Mouse (Mus musculus) spleen, postnatal 36 days (tissue): ENCODE measurements around the gene Ugt1a1.

Source experiments
- DNase-seq, 2 experiments: peaks; one replicate each; pipeline ENCODE4 v3.0.0; 2022; ENCODE audit warnings: low spot score in 2 of 2, mixed read lengths in 1 of 2

The Ugt1a1 gene

DNA sequence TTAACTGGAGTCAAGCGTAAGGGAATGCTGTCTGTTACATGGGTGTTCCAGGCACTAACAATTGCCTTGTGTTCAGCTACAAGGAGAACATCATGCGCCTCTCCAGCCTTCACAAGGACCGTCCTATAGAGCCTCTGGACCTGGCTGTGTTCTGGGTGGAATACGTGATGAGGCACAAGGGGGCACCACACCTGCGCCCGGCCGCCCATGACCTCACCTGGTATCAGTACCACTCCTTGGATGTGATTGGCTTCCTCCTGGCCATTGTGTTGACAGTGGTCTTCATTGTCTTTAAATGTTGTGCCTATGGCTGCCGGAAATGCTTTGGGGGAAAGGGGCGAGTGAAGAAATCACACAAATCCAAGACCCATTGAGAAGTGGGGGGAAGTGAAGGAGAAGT lies 6.3 kb downstream of the Ugt1a1 start:
- DNase-seq = peak in 1 of 2 experiments; percentile 11

DNA sequence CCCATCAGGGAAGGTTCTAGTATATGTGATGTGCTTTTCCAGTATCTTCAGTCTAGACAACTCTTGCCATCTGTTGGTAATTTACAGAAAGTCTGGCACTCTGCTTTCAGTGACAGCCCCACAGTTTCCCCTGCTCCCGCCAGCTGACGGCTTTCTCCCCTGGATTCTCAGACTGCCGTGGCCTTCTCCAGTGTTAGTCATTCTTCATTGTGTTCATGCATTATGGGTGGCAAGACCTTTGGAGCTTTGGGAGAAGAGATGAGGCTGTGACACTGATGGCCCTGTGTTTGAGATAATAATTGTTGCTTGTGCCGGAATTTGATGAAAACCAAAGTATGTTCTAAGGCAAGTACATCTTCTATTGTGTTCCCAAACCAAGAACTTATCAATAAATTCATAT lies 6.8 kb downstream of the Ugt1a1 start:
- DNase-seq = peak in 1 of 2 experiments; percentile 6

DNA sequence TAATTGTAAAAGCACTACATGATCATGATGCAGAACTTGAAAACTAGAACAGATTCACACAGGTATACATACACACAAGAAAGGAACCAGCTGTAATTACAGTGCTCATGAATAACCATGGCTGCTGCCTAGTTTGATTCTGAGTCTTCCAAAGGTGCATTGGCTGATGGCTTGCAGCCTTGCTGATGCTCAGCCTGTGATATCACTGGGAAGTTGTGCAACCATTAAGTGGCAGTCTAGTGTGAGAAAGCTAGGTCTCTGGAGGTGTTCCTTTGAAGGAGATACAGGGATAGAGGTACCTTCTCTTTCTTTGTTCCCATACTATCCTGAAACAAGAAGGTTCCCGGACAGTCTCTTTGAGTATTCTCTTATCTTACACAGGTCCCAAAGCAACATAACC lies 7.3 kb downstream of the Ugt1a1 start:
- peak in 1 of 2 experiments; percentile 9 for DNase-seq

DNA sequence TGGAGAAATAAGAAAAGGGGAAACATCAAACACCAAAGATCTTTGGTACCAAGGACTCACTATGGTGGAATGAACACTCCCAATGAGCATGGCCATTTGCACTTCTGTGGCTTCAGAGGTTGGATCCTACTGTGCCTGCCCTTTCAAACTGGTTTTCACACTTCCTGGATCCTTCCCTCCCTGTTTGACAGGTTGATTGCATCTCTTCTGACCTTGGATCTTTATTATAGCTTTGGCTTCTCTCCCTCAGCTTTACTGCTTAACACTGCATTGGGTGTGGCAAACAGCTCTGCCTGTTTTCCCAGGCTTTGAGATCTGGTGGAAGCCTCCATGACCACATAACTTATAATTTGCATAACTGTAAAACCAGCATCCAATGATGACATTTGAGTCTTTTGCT lies 8.6 kb downstream of the Ugt1a1 start:
- peak; percentile 10 to 22 for DNase-seq

DNA sequence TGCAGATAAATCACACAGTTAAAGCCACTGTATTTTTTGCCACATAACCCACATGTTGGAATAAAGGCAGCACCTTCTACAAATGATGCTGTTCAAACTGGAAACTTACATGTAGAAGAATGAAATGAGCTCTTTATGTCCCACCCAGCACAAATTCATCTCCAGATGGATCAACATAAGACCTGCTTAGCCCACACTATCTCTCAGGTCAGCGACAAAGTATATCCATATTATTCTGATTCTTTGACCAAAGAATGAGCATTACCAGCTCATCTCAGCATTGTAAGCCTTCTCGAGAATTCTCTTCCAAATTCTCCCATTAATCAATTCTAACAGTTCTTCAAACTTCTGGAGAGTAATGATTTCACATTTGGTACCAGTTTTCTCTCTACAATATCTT lies 10.5 kb downstream of the Ugt1a1 start:
- DNase-seq = no peak

DNA sequence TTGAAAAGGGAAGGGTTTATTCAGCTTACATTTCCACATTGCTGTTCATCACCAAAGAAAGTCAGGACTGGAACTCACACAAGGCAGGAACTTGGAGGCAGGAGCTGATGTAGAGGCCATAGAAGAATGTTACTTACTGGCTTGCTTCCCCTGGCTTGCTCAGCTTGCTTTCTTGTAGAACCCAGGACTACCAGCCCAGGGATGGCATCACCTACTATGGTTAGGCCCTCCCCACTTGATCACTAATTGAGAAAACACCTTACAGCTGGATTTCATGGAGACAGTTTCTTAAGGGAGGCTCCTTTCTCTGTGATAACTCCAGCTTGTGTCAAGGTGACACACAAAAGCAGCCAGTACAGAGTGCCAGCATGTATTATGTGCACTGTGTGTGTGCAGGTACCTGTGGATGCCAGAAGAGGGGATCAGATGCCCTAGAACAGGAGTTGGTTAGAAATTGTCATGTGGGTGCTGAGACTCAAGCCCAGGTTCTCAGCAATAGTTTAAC lies 11.3 kb downstream of the Ugt1a1 start:
- peak; percentile 4 to 6 for DNase-seq

DNA sequence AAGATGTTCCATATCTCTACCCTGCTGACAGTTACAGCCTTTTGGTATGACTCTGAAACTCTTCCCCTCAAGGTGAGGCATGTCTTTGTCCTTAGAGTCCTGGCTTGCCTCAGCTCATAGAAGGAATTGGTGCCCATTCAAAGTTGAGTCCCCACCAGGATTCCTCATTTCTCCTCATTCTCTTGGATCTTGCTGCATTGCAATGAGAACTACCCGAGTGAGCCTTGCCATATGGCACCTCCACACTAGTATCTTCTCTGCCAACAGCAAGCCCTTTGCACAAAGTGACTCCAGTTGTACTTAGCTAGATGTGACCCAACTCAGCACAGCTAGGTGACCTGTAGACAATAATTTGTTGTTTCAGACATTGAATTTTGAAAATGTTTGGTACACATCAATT lies 11.8 kb downstream of the Ugt1a1 start:
- DNase-seq = peak; percentile 7 to 11

DNA sequence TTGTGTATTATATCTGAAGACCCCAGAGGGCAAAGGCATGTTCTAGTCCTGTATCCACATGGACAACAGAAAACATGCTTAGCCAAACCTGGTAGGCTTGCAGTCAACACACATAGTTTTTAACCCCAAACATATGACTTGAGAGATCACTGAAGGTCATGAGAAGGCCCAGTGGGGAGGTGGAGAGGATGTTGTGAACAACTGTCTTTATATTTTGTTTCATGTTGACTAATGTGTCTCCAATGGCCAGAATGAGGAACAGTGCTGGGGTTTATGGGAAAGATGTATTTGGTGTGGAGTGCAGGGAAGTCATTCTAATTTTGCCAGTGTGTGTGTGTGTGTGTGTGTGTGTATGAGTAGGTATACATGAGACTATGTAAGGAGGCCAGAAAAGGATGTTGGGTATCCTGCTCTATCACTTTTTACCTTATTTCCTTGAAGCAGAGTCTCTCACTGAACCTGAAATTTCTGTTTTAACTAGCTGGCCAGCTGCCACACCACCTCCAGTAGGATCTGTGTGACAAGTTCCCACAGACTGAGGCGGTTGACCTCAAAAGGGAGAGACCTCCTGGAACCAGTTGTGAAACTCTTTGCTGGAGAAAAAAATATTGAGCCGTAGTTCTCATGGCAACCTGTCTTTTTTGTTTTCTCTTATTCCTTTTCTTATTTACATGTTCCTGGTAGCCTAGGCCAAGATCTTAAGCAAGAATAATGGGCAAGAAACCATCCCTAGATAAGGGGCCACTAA lies 12.4 kb downstream of the Ugt1a1 start:
- DNase-seq = peak; percentile 28 to 47

DNA sequence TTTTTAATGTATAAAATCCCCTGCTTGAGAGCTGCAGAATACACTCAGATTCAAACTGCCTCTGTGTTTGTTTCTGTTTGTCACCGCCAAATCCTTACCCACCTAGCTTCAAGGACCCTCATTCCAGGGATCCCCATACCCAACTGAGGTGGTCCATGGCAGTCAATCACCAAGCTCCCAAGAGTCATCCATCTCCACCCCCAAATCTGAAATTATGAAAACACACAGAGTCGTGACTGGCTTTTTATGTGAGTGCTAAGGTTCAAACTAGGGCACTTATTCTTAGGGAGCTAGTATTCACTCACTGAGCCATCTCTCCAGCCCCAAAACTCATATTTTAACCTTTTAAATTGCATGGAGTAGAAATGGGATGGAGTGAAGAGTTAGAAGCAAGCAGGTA lies 13.5 kb downstream of the Ugt1a1 start:
- DNase-seq = peak; percentile 0 to 1

DNA sequence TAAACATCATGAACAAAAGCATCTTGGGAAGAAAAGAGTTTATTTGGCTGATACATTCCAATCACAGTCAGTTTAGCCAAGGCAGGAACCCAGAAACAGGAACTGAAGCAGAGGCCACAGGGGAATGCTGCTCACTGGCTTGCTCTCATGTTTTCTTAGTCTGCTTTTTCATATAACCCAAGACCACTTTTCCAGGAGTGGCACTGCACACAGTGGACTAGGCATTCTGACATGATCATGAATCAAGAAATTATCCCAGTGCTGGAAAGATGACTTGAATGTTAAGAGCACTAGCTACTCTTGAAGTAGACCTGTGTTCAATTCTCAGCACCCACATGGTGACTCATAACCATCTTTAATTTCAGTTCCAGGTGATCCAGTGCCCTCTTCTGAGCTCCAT lies 14.0 kb downstream of the Ugt1a1 start:
- DNase-seq = peak; percentile 1

DNA sequence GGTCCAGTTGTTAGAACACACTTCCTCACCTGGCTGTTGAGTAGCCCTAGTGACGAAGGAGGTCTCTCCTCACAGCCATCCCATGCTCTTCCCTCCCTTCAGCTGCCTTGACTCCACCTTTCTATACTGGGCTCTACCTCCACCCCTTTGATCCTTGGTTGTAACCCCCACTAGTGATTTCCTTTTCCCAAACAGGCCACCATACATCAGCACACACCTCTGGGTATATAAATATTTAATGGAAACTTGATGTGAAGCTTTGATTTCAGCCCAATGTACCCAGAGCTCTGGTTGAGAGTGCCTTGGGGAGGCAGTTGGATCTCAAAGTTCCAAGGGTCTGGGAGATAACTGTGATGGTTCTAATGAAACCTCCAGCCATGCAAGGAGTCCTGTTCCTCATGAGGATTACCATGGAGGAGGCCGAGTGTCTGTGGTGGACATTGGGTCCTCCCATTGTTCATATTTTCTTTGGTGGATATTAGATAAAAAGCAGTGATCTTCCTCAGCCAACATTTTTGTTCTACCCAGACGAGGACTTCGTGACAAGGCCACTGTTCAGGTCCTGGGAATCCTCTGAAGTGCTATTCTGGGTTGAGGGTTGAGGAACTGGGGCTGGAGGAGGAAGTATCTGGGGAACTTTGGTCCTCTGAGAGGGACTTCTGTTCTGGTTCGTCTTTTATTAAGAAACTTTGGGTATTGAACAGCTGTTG lies 15.1 kb downstream of the Ugt1a1 start, which contains the start of gene Mroh2a:
TSS of gene Mroh2a (plus strand) at position 317 of the 710 bp plus-strand sequence.
- DNase-seq = no peak

DNA sequence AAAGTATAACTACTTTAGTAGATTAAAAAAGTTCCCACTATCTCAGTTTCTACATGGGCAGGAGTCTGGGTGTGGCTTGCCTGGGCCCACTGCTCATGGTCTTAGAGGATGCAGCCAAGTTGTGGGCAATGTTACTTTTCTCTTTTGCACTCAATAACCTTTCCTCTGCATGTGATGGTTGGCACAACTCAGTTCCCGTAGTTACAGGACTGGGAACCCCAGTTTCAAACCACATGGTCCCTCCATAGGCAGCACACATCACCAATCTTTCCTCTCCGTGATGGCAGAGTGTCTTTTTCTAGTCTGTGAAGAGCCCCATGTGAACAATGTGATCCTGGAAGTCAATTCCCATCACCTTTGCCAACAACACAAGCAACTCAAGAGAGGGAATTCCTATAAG lies 15.7 kb downstream of the Ugt1a1 start:
- DNase-seq = no peak

DNA sequence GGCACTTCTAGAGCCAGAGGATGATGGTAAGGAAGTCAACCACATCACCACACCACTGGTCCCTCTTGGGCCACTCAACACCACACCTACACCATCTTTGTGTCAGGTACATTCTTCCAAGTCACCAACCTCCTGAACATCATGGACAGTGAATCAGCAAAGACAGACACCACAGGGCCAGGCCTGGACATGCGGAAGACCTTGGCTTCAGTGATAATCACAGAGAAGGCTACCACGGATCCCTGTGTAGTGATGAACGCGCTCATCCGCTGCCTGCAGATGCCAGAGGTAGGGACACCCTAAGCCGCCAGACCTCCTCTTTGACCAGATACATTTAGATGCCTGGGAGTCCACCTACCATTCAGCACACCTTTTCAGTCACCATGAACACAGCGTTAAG lies 16.4 kb downstream of the Ugt1a1 start:
- DNase-seq = no peak

DNA sequence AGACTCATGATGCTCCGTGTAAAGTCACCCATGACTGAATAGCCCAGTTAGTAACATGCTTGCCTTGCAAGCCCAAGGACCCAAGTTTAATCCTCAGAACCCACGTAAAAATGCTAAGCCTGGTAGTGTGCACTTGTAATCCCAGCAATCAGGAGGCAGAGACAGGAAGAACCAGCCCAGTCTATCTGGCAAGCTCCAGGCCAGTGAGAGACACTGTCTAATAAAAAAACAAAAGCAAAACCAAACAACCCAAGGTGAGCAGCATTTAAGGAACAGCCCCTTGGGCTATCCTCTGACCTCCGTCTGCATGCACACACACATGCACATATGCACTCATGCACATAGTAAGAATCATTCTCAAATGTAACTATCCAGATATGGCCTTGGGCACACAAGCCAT lies 17.8 kb downstream of the Ugt1a1 start:
- DNase-seq = no peak

DNA sequence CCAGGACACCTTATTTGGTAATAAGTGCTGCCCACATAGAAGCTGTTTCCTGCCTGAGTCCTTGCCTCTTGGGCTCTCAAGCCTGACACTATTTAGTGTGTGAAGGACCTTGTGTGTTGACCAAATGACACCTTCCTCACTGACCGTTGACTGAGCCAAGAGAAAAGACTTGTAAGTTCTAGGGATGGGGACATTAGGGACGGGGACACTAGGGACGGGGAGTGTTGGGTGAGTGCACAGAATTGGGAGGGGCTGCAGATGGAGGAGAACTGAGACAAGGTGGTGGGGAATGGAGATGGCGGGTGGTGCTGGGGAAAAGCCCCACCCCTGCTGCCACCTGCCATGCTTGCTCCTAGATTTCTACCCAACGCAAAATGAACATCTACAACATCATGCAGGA lies 18.2 kb downstream of the Ugt1a1 start:
- DNase-seq = no peak

DNA sequence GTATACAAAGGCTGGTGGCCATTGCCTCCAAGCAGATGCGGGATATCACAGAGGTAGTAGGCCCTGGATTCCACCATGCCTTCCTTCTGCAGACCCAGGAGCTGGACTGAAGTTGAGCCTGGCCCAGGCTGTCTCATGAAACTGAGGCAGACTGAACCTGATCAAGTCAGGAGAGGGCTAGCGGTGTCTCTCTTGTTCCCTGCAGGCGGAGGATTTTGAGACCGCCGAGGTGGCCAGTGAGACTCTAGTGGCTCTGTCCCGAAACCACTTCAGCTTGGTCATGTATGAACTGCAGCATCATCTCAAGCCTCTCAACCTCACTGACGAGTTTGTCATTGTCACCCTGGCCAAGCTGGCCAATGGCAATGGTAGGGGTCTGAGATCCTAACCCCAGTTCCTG lies 18.7 kb downstream of the Ugt1a1 start:
- no peak for DNase-seq

DNA sequence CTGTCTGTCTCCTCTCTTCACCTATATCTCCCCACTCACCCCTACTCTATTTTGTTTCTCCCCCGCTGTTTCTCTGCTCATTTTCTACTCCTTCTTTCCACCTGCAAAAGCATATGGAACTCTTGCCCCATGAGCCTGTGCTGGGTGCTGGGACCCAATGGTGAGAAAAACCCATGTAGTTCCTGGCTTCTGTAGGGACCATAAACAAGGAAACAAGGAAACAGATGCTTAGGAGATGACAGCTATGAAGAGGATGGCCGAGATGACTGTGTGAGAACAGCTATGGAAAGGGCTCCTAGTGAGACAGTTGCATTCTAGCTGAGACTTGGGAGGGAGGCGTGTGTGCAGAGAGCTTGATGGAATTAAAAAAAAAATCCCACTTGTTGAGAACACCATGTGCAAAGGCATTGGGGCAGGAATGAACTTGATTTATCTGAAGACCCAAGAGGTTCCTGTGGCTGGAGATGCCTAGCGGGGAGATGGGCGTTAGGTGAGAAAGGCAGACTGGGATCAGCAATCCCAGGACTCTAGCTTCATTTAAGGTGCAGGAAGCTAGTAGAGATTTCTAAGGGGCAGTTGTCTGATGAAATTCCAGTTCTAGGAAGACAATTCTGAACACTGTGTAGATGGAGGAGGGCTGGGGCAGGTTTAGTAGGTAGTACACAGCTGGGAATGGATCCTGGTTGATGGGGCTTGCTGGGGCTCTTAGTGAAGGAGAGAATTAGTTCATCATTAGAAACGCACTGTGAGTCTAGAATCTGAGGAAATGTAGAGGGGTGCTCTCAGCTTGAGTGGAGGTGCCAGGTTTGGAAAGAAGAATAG lies 19.4 kb downstream of the Ugt1a1 start:
- no peak for DNase-seq

DNA sequence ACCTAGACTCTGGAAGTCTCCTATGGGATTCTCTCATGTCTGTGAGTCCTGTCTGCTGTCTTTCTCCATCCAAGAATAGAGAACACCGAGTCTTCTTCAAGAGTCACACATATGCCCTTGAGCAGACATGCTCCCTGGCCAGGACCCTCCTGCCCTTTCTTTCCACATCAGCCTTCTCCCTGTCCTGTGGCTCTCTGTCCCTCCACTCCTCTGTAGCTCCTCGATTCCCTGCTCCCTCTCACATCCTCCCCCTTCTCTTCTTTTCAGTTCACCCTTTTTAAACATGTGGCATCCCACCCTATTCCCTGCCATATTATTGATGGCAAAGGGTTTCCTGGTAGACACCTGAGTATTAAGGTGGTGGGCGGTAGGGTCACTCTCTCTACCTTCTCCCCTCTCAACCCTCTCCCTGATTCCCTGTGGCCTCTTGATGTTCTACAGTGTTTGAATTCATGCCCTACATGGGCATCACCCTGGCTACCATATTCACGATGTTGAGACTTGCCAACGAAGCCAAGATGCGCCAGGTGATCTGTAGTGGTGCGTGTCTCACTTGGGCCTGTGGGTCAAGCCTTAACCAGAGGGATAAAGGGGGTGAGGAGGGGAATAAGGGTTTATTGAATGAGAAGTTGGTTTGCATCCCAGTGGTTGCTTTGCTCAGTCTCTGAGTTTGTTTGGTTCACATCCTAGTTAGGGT lies 20.2 kb downstream of the Ugt1a1 start:
- no peak for DNase-seq

DNA sequence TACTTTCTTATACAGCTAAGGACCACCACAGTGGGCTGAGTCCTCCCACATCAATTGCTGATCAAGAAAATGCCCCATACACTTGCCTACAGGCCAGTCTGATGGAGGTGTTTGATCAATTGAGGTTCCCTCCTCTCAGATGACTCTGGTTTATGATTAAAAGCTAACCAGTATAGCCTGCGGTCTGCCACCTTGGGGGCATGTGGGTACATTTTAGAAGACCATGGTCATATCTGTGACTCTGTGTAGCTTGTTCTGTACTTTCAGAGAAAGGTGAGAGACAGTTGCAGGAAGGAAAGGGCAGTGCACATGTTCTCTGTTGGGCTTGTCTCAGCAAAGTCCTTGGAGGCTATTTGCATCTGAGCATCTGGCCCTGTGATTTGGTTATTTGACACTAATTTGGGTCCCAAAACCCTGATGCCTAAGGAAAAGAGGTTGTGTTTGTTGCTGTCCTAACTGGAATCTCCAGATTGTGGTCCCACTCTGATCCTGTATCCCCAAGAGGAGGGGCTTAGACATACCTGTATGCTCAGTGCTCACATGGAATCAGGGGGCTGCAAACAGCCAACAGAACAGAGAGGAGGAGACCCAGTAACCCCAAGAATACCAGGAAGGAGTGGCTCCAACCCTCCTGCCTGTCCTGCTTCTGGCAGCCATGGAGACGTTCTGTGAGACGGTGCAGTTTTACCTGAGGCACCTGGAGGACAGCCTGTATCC lies 21.1 kb downstream of the Ugt1a1 start:
- DNase-seq = no peak

DNA sequence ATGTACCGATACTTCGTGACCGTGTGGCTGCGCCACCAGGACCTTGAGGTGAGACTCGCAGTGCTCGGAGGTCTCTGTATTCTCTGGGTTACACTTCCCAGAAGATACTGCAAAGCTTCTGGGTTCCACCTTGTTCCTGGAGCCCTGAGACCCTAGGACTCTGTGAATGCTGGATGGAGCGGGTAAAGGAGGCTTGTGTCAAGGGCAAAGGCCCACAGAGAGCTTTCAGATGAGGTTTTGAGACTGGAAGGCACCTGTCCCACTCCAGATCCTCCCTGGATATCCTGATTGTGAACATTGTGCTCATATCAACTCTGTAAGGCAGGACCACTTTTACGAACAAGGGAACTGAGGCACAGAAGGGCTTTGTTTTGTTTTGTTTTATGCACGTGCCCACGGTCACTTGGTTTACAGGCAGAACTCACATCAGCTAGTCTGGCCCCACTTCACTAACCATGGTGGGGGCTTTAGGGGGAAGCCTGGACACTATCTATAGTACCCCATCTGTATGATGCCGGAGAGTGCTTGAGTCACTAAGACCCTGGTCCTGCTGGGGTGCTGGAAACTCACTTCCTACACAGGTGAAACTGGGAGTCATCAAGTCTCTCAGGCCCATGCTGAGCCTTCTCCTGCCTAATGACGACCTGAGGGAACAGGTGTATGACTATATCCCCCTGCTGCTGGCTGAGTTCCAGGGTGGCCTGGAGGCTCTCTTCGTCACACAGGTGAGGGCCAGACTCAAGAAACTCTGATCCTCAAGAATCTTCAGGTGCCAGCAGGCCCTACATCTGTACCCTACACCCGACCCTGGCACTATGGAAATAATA lies 21.9 kb downstream of the Ugt1a1 start:
- DNase-seq = no peak
